Mouse (Mus musculus): ENCODE data around the gene Polr3f.
A peak's percentile ranks its signal among the peaks of the same experiment; 100 is the strongest.

The Polr3f gene

GRCm38 (mm10) chr2:144526981-144527820 is at the start of gene Polr3f, which contains the start of gene Dzank1:
Polr3f (plus strand) TSS chr2:144527718.
Dzank1 (minus strand) TSS chr2:144527414.
- DNase-seq (ENCODE audit: low spot score), result peak; percentile 93

- DNase-seq (ENCODE audit: low spot score), result no peak
Measured at GRCm38 (mm10) chr2:144479421-144479820, 48.1 kb upstream of the Polr3f start.

- DNase-seq (ENCODE audit: low spot score), result no peak
Measured at GRCm38 (mm10) chr2:144484084-144484483, 43.4 kb upstream of the Polr3f start.

- no peak for DNase-seq (ENCODE audit: low spot score)
Measured at GRCm38 (mm10) chr2:144485439-144485838, 42.1 kb upstream of the Polr3f start.

- no peak for DNase-seq (ENCODE audit: low spot score)
Measured at GRCm38 (mm10) chr2:144487476-144487875, 40.0 kb upstream of the Polr3f start.

DNA sequence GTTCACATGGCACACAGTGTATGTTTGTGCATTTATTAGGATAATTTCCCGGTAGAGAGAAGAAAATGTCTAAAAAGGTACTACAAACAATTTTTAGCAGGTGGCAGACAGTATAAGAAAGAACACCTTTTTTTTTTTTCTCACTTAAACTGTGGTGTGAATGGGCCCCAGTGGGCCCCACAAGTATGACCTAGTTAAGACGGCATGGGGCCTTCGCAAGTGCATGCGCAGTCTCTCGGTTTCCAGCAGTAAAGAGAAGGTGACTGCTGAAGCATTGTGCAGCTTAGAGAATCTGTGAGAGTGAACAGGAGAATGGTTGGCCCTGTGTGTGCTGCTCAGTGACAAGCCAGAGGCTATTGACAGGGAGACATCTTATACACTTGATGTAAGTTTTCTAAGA is 38.2 kb upstream of the Polr3f start:
- no peak for DNase-seq (ENCODE audit: low spot score)

DNA sequence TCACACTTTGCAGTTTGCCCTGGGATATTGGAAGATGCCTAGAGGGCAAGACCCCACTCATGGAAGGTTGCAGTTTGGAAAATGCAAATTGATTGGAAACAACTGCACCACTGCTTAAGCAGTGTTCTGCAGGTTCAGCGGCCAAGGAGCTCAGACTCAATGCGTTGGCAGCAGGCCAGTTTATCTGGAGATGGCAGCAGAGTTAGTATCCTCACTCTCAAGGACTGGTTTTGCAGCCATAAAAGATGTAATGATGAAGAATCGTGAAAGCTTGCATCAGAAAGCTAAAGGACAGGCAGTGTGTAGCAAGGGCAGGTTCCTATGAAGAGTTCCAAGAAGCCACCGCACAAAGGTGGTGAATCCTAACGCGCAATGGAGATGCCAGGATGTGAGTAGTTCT is 25.4 kb upstream of the Polr3f start:
- no peak for DNase-seq (ENCODE audit: low spot score)

DNA sequence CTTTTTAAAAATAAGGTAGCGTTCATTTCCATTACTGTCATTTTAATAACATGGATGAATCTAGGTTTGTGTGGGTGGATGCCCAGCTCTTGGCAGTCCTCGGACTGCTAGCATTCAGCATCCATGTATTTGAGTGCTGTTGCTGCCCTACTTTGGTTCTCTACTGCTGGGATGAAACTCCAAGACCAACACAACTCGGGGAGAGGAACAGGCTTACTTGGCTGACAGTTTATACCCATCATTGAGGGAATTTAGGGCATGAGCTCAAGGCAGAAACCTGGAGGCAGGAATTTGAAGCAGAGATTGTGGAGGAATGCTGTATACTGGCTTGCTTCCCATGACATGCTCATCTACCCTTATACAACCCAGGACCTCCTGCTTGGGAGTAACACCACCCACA is 12.9 kb upstream of the Polr3f start:
- DNase-seq (ENCODE audit: low spot score), result no peak

GRCm38 (mm10) chr2:144519772-144520171 is 7.7 kb upstream of the Polr3f start:
- no peak for DNase-seq (ENCODE audit: low spot score)

DNA sequence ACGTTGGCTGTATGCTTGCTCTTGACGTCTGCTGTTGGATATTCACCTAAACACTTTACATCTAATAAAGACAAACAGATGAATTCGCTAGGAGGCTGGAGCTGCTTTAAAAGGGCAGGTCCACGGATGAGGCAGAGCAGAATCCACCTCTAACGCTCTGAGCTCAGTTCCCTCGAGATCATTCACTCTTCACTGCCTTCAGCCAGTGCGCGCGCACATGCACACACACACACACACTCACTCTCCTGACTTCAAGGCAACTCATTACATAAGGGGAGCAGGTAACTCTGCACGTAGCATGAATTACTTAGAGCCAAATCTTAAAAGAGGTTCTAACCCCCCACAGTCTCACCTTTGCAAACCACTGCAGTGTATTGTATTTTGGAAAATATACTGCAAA is 1.7 kb upstream of the Polr3f start:
- no peak for DNase-seq (ENCODE audit: low spot score)

- no peak for DNase-seq (ENCODE audit: low spot score)
Measured at GRCm38 (mm10) chr2:144527821-144528174, 280 bp downstream of the Polr3f start.

DNA sequence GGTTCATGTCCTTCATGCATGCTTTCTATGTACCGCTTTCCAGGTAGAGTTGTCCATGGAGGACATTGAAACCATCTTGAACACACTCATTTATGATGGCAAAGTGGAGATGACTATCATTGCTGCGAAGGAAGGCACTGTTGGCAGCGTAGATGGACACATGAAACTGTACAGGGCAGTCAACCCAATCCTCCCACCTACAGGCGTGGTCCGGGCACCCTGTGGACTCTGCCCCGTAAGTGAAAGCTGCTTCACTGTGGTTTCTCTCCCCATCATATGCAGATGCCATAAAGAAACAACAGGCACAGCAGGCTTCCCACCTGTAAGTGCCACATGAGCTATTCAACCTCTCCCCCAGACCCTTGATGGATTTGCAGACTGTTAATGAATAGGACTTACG is 9.6 kb downstream of the Polr3f start:
- DNase-seq (ENCODE audit: low spot score), result no peak

GRCm38 (mm10) chr2:144541246-144541645 is 13.7 kb downstream of the Polr3f start:
- DNase-seq (ENCODE audit: low spot score), result no peak

DNA sequence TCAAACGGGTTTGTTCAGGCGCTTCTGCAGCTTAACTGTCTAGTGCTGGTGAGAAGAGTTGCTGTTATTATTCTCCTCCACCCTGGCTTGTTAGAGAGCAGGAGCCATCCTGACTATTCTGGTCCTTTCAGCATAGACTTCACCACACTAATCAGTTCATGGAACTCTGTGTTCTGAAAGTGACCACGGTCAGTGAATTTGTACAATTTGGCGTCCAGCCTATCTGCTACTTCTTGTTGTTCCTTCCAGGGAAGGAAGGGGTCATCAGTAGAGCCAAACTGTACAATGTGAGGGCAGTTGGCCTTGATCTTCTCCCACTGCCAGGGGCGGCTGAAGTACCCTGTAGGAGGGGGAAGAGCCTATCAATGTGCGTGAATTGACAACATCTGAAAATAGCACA is 16.2 kb downstream of the Polr3f start:
- DNase-seq (ENCODE audit: low spot score), result no peak

DNA sequence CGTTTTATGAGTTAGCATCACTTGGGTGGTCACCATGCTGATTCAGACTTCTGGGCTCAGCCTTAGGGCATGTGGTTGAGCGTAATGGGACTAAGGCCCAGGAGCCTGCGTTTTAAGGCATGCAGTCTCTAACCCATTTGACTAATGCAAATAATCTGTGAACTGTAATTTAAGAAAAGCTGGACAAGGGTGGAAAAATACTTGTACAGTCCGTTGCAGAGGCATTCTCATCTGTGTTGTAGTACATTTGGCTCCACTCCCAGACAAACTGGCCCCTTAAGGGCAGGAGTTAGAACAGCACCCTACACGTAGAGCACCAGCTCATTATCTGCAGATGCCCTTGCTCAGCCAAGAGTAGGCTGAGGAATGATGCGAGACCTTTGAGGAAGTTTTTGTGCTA is 17.1 kb downstream of the Polr3f start:
- DNase-seq (ENCODE audit: low spot score), result no peak

DNA sequence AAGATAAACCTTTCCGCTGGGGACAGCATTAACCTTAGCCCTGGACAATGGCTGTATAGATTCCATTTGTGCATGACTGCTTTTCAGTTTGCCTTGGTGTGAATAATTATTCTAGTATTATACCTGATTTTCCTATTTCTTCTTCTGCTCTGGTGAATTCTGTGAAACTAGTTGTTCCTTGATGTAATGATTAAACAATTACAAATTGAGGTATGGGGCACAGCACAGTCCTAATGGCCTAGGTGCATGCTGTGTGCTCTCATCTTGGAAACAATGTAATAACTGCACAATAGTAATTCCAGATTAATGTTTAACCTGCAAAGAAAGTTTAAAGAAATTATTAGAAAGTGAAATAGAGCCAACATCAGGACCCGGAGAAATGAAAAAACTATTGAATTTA is 17.5 kb downstream of the Polr3f start:
- no peak for DNase-seq (ENCODE audit: low spot score)

GRCm38 (mm10) chr2:144545481-144545880 is 18.0 kb downstream of the Polr3f start:
- no peak for DNase-seq (ENCODE audit: low spot score)

DNA sequence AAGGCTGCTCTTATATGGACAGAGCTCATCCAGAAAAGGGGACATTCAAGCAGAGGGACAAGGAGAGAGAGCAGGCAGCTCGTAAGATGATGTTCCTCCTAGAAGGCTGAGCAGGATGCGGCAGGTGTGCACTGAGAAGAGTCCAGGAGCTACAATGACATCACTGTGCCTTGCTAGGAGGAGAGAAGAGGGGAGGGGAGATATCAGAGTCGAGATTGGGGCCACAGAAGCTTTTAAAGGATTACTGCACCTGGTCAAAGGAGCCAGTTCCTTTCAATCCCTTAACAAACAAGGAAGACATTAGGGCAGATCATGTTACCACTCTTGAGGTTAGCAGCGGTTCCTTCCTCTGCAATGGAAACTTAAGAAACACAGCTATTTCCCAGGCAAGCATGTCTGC is 20.0 kb downstream of the Polr3f start:
- DNase-seq (ENCODE audit: low spot score), result no peak

GRCm38 (mm10) chr2:144550529-144550928 is 23.0 kb downstream of the Polr3f start, which contains the start of gene Rbbp9:
Rbbp9 (minus strand) TSS chr2:144550869.
- DNase-seq (ENCODE audit: low spot score), result no peak

- no peak for DNase-seq (ENCODE audit: low spot score)
Measured at GRCm38 (mm10) chr2:144553905-144554304, 26.4 kb downstream of the Polr3f start.

GRCm38 (mm10) chr2:144555286-144555819 is 27.8 kb downstream of the Polr3f start:
- no peak for DNase-seq (ENCODE audit: low spot score)

- DNase-seq (ENCODE audit: low spot score), result peak; percentile 85
Measured at GRCm38 (mm10) chr2:144555820-144556552, 28.5 kb downstream of the Polr3f start, which contains the start of gene Sec23b. Sec23b (plus strand) TSS chr2:144556229.

GRCm38 (mm10) chr2:144588723-144589122 is 61.2 kb downstream of the Polr3f start:
- no peak for DNase-seq (ENCODE audit: low spot score)
